Mouse (Mus musculus): Measurements from ENCODE around the gene Rimklb. TPM values are rescaled to one million over a fixed set of nuclear protein-coding genes. Genes with fewer than 3 reads are reported as not detected.
"Not testable (repeated sequence)": the region's sequence is repeated elsewhere in the genome, so short reads cannot be mapped to it uniquely, and the experiment has no call there.

Gene Rimklb
- total RNA-seq (2014; rRNA removed): not detected in 2 replicates
- polyA plus RNA-seq (2012; rRNA removed): not detected in 2 replicates

DNA sequence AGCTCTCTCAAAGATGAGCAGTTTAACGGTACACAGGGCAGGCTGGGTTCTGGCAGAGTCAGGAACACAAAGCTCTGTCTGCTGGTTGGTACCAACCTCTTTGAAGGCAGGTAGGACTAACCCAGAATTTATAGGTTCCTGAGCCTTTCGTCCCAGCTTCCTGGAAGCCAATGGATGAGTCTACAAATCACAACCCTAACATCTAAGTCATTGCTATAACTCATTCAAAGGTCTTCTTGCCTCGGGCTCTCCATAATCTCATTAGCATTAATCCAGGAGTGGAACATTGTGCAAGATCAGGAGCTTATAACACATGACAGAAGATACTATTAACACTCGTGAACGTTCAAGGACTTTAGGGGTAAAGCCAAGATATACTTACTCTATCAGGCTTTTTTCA lies at the start of gene Rimklb:
TSS of gene Rimklb (minus strand) at position 101 of the 400 bp plus-strand sequence.
- H3K27me3 ChIP-seq (ENCODE audit: control insufficient read depth, insufficient read depth, low read length): peaks cover 8% of the 10 kb centered on the region
- no peaks in the 10 kb centered on the region for H3K79me2 ChIP-seq (ENCODE audit: control insufficient read depth, insufficient read depth, low read length)
- no peaks in the 10 kb centered on the region for H3K4me1 ChIP-seq (ENCODE audit: control insufficient read depth, insufficient read depth, low read length)
- 74% methylated on average over 5 of the region's 5 CpGs for WGBS
- H3K36me3 ChIP-seq (ENCODE audit: control insufficient read depth, insufficient read depth, low read length): no peaks in the 10 kb centered on the region
- no peak for DNase-seq (ENCODE audit: extremely low read depth, low read depth, low spot score)
- TF ChIP-seq POLR2A (IDR thresholded peaks at IDR 0.05; ENCODE audit: extremely low read depth, insufficient read depth, low read length) (no peak), CTCF (IDR thresholded peaks at IDR 0.05; ENCODE audit: low read depth, low read length) (no peak)
- H3K27ac ChIP-seq (replicated peaks; ENCODE audit: insufficient read depth, low read depth, low read length): no peak within 1 kb of the TSS
- no peak within 1 kb of the TSS for H3K9ac ChIP-seq (ENCODE audit: low read depth, low read length)
- no peak within 1 kb of the TSS for H3K4me3 ChIP-seq (ENCODE audit: insufficient read depth, low read depth, low read length)

DNA sequence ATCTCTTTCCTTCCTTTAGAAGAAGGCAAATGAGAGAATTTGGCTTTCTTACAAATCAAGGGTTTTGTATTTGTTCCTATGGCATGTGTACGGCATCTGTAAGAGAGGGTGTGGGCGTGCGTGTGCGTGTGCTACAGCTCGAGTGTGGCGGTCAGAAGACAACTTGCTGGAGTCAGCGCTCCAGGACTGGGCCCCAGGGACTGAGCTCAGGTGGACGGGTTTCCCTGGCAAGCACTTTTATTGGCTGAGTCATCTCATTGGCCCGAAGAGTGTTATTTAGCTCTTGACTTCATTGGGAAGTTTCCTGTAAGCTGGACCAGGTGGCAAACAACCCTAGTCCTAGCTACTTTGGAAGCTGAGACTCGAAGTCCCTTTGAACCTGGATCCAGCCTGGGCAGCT lies 47.4 kb upstream of the Rimklb start:
- Histone ChIP-seq H3K4me3 (ENCODE audit: insufficient read depth, low read depth, low read length) (no peak overlapping the region), H3K36me3 (ENCODE audit: control insufficient read depth, insufficient read depth, low read length) (no peaks in the 10 kb centered on the region), H3K79me2 (ENCODE audit: control insufficient read depth, insufficient read depth, low read length) (no peaks in the 10 kb centered on the region), H3K27ac (replicated peaks; ENCODE audit: insufficient read depth, low read depth, low read length) (no peak overlapping the region), H3K27me3 (ENCODE audit: control insufficient read depth, insufficient read depth, low read length) (no peaks in the 10 kb centered on the region), H3K9ac (ENCODE audit: low read depth, low read length) (no peak overlapping the region), H3K4me1 (ENCODE audit: control insufficient read depth, insufficient read depth, low read length) (no peaks in the 10 kb centered on the region)
- TF ChIP-seq CTCF (IDR thresholded peaks at IDR 0.05; ENCODE audit: low read depth, low read length) (no peak), POLR2A (IDR thresholded peaks at IDR 0.05; ENCODE audit: extremely low read depth, insufficient read depth, low read length) (no peak)
- WGBS: 84% methylated on average over 10 of the region's 10 CpGs
- no peak for DNase-seq (ENCODE audit: extremely low read depth, low read depth, low spot score)

GRCm38 (mm10) chr6:122545289-122545882 lies 46.8 kb upstream of the Rimklb start:
- 74% methylated on average over 9 of the region's 9 CpGs for WGBS
- H3K9ac ChIP-seq (ENCODE audit: low read depth, low read length): no peak overlapping the region
- no peaks in the 10 kb centered on the region for H3K4me1 ChIP-seq (ENCODE audit: control insufficient read depth, insufficient read depth, low read length)
- H3K36me3 ChIP-seq (ENCODE audit: control insufficient read depth, insufficient read depth, low read length): no peaks in the 10 kb centered on the region
- no peaks in the 10 kb centered on the region for H3K79me2 ChIP-seq (ENCODE audit: control insufficient read depth, insufficient read depth, low read length)
- no peaks in the 10 kb centered on the region for H3K27me3 ChIP-seq (ENCODE audit: control insufficient read depth, insufficient read depth, low read length)
- no peak overlapping the region for H3K27ac ChIP-seq (replicated peaks; ENCODE audit: insufficient read depth, low read depth, low read length)
- H3K4me3 ChIP-seq (ENCODE audit: insufficient read depth, low read depth, low read length): no peak overlapping the region
- no peak for TF ChIP-seq POLR2A (IDR thresholded peaks at IDR 0.05; ENCODE audit: extremely low read depth, insufficient read depth, low read length)
- no peak for TF ChIP-seq CTCF (IDR thresholded peaks at IDR 0.05; ENCODE audit: low read depth, low read length)
- no peak for DNase-seq (ENCODE audit: extremely low read depth, low read depth, low spot score)

GRCm38 (mm10) chr6:122544672-122545071 lies 46.1 kb upstream of the Rimklb start:
- Histone ChIP-seq H3K4me3 (ENCODE audit: insufficient read depth, low read depth, low read length) (no peak overlapping the region), H3K9ac (ENCODE audit: low read depth, low read length) (no peak overlapping the region), H3K4me1 (ENCODE audit: control insufficient read depth, insufficient read depth, low read length) (no peaks in the 10 kb centered on the region), H3K27ac (replicated peaks; ENCODE audit: insufficient read depth, low read depth, low read length) (no peak overlapping the region), H3K36me3 (ENCODE audit: control insufficient read depth, insufficient read depth, low read length) (no peaks in the 10 kb centered on the region), H3K79me2 (ENCODE audit: control insufficient read depth, insufficient read depth, low read length) (no peaks in the 10 kb centered on the region), H3K27me3 (ENCODE audit: control insufficient read depth, insufficient read depth, low read length) (no peaks in the 10 kb centered on the region)
- DNase-seq (ENCODE audit: extremely low read depth, low read depth, low spot score): no peak
- no peak for TF ChIP-seq CTCF (IDR thresholded peaks at IDR 0.05; ENCODE audit: low read depth, low read length)
- TF ChIP-seq POLR2A (IDR thresholded peaks at IDR 0.05; ENCODE audit: extremely low read depth, insufficient read depth, low read length): no peak
- 93% methylated on average over 1 of the region's 1 CpGs for WGBS

DNA sequence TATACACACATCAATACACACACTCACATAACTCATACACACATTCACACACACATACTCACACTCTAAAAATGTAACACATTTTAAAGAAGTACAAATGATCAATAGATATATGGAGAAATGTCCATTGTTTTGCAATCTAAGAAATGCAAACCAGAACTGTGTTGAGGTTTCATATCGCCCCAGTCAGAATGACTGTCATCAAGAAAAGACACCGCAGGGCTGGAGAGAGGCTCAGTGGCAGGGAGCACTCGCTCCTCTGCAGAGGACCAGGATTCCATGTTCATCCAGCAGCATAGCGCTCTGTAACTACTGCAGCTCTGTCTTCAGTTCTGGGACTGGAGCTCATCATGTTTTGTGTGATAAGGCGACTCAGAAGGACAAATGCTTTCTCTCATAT lies 45.0 kb upstream of the Rimklb start:
- Histone ChIP-seq H3K27me3 (ENCODE audit: control insufficient read depth, insufficient read depth, low read length) (no peaks in the 10 kb centered on the region), H3K4me3 (ENCODE audit: insufficient read depth, low read depth, low read length) (no peak overlapping the region), H3K9ac (ENCODE audit: low read depth, low read length) (no peak overlapping the region), H3K36me3 (ENCODE audit: control insufficient read depth, insufficient read depth, low read length) (no peaks in the 10 kb centered on the region), H3K79me2 (ENCODE audit: control insufficient read depth, insufficient read depth, low read length) (no peaks in the 10 kb centered on the region), H3K4me1 (ENCODE audit: control insufficient read depth, insufficient read depth, low read length) (no peaks in the 10 kb centered on the region), H3K27ac (replicated peaks; ENCODE audit: insufficient read depth, low read depth, low read length) (no peak overlapping the region)
- WGBS: 86% methylated on average over 5 of the region's 5 CpGs
- TF ChIP-seq POLR2A (IDR thresholded peaks at IDR 0.05; ENCODE audit: extremely low read depth, insufficient read depth, low read length) (no peak), CTCF (IDR thresholded peaks at IDR 0.05; ENCODE audit: low read depth, low read length) (no peak)
- no peak for DNase-seq (ENCODE audit: extremely low read depth, low read depth, low spot score)

DNA sequence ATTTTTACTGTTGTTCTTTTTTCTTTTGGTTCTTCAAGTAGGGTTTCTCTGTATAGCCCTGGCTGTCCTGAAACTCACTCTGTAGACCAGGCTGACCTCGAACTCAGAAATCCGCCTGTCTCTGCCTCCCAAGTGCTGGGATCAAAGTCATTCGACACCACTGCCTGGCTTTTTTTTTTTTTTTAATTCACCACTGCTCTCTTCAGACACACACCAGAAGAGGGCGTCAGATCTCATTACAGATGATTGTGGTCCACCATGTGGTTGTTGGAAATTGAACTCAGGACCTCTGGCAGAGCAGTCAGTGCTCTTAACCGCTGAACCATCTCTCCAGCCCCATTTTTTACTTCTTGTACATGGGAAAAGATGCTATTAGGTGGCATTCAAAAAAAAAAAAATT lies 43.9 kb upstream of the Rimklb start:
- not testable (repeated sequence) for H3K79me2 ChIP-seq (ENCODE audit: control insufficient read depth, insufficient read depth, low read length); H3K27ac ChIP-seq (replicated peaks; ENCODE audit: insufficient read depth, low read depth, low read length); H3K4me3 ChIP-seq (ENCODE audit: insufficient read depth, low read depth, low read length); H3K9ac ChIP-seq (ENCODE audit: low read depth, low read length); H3K27me3 ChIP-seq (ENCODE audit: control insufficient read depth, insufficient read depth, low read length); H3K4me1 ChIP-seq (ENCODE audit: control insufficient read depth, insufficient read depth, low read length); H3K36me3 ChIP-seq (ENCODE audit: control insufficient read depth, insufficient read depth, low read length); DNase-seq (ENCODE audit: extremely low read depth, low read depth, low spot score)
- WGBS: 77% methylated on average over 5 of the region's 5 CpGs

Data from liver, adult 2 months (tissue).